Mouse (Mus musculus): ENCODE results near the gene Bcl2l10. TPM values are rescaled to one million over a fixed set of nuclear protein-coding genes. Genes with fewer than 3 reads are reported as not detected.

Bcl2l10 gene
- total and polyA plus RNA-seq, 3 experiments: not detected

DNA sequence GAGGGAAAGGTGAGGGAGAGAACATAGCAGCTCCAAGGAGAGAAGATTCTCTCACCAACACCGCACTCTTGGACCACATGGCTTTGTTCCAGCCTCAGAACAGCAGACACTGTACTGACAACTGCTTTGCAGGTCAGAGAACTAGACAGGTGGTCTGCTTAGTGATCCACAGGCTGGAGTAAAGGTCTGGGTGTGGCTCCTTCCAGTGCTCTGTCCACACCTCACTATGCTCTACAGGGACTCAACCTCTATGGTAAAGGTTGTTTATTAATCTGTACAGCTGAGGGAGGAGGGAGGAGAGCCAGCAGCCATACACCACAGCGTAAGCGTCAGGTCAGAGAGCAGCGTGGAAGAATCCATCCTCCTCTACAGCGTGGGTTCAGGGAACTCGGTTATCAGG, 48.4 kb downstream of the Bcl2l10 start:
- H3K9ac ChIP-seq (ENCODE audit: insufficient read depth, low read depth): no peak overlapping the region
- H3K4me3 ChIP-seq (replicated peaks in 1 of 3; ENCODE audit: low read depth in 2 of 3, low read length in 2 of 3, poor library complexity in 1 of 3): no peak overlapping the region
- H3K4me2 ChIP-seq (ENCODE audit: insufficient read depth, low read depth, poor library complexity, severe bottlenecking): no peak overlapping the region
- peaks cover 53 to 86% of the 10 kb centered on the region in 2 experiments for H3K36me3 ChIP-seq (replicated peaks in 1 of 2; ENCODE audit: control insufficient read depth in 1 of 2, insufficient read depth in 1 of 2, low read length in 1 of 2)
- dilution Hi-C loops (cut with MboI; ENCODE audit: extremely low pct_ligation_motif_present, extremely low pct_unique_long_range_greater_than_20kb, low sequenced_read_pairs) (no loop called here), in situ Hi-C loops (cut with MboI; ENCODE audit: low pct_ligation_motif_present, low pct_unique_long_range_greater_than_20kb, low sequenced_read_pairs) (no loop called here)
- no peaks in the 10 kb centered on the region for H3K27me3 ChIP-seq (replicated peaks)
- no peak for DNase-seq (ENCODE audit: extremely low read depth)
- TF ChIP-seq MEF2A (IDR thresholded peaks at IDR 0.05; ENCODE audit: borderline replicate concordance, low read depth, low read length): no peak
- TF ChIP-seq GABPA (IDR thresholded peaks at IDR 0.05; ENCODE audit: insufficient replicate concordance, low read depth, low read length): no peak
- no peak for TF ChIP-seq POLR2AphosphoS2 (IDR thresholded peaks at IDR 0.05; ENCODE audit: low read depth, low read length)
- no peak for TF ChIP-seq E2F4 (IDR thresholded peaks at IDR 0.05; ENCODE audit: insufficient replicate concordance, low read depth, low read length)
- TF ChIP-seq NELFE (IDR thresholded peaks at IDR 0.05; ENCODE audit: low read depth, low read length): no peak
- TF ChIP-seq NRF1 (IDR thresholded peaks at IDR 0.05; ENCODE audit: low read depth, low read length): no peak
- TF ChIP-seq MXI1 (IDR thresholded peaks at IDR 0.05; ENCODE audit: low read depth, low read length): no peak
- TF ChIP-seq TCF12 (IDR thresholded peaks at IDR 0.05; ENCODE audit: low read depth, low read length): no peak
- no peak for TF ChIP-seq HCFC1 (IDR thresholded peaks at IDR 0.05; ENCODE audit: low read depth, low read length)
- TF ChIP-seq MAZ (IDR thresholded peaks at IDR 0.05; ENCODE audit: low read depth, low read length): no peak
- TF ChIP-seq BHLHE40 (IDR thresholded peaks at IDR 0.05; ENCODE audit: low read depth, low read length): no peak
- TF ChIP-seq CHD1 (IDR thresholded peaks at IDR 0.05; ENCODE audit: low read depth, low read length): no peak
- no peak for TF ChIP-seq ETS1 (conservative IDR thresholded peaks at IDR 0.05; ENCODE audit: low read depth, low read length)
- no peak for TF ChIP-seq ELF1 (IDR thresholded peaks at IDR 0.05; ENCODE audit: low read depth, low read length)
- TF ChIP-seq SIN3A (IDR thresholded peaks at IDR 0.05; ENCODE audit: low read length): no peak
- TF ChIP-seq POLR2A (IDR thresholded peaks at IDR 0.05; ENCODE audit: low read depth, low read length): no peak
- no peak for TF ChIP-seq CHD2 (IDR thresholded peaks at IDR 0.05; ENCODE audit: low read length)
- no peak for TF ChIP-seq EP300 (IDR thresholded peaks at IDR 0.05; ENCODE audit: low read length)
- no peak for TF ChIP-seq ZMIZ1 (IDR thresholded peaks at IDR 0.05; ENCODE audit: low read depth, low read length)
- H3K4me1 ChIP-seq (ENCODE audit: control insufficient read depth in 1 of 2, insufficient read depth in 2 of 2): peaks cover 0 to 9% of the 10 kb centered on the region in 2 experiments; a peak in 2 of 4 replicates
- H3K27ac ChIP-seq (ENCODE audit: insufficient read depth, low read depth): no peak overlapping the region
- H3K9me3 ChIP-seq (replicated peaks; ENCODE audit: low read length): no peaks in the 10 kb centered on the region
- H3K79me2 ChIP-seq (replicated peaks; ENCODE audit: control insufficient read depth, extremely low read depth, insufficient read depth, poor library complexity, severe bottlenecking): peaks cover 45% of the 10 kb centered on the region

DNA sequence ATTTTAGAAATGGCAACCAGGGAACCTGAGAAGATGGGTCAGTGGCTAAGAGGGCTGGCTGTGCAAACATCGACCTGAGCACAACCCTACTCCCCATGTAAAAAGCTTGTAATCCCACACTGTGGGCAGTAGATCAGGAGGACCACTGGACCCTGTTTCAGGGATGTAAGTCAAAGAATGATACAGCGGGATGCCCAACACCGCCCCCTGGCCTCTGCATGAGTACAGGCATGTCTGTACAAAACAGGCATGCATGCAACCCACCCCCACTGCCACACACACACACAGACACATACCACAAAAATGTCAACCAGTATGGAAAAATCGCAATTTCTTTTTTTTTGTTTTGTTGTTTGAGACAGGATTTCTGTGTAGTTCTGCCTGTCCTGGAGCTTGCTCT, 51.5 kb downstream of the Bcl2l10 start:
- dilution Hi-C loops (cut with MboI; ENCODE audit: extremely low pct_ligation_motif_present, extremely low pct_unique_long_range_greater_than_20kb, low sequenced_read_pairs): no loop called here
- Histone ChIP-seq H3K27ac (ENCODE audit: insufficient read depth, low read depth) (no peak overlapping the region), H3K4me3 (replicated peaks in 1 of 3; ENCODE audit: low read depth in 2 of 3, low read length in 2 of 3, poor library complexity in 1 of 3) (no peak overlapping the region), H3K9me3 (replicated peaks; ENCODE audit: low read length) (no peaks in the 10 kb centered on the region), H3K9ac (ENCODE audit: insufficient read depth, low read depth) (no peak overlapping the region), H3K79me2 (replicated peaks; ENCODE audit: control insufficient read depth, extremely low read depth, insufficient read depth, poor library complexity, severe bottlenecking) (peaks cover 74% of the 10 kb centered on the region), H3K4me2 (ENCODE audit: insufficient read depth, low read depth, poor library complexity, severe bottlenecking) (no peak overlapping the region), H3K27me3 (replicated peaks) (no peaks in the 10 kb centered on the region), H3K4me1 (ENCODE audit: control insufficient read depth in 1 of 2, insufficient read depth in 2 of 2) (peaks cover 3 to 34% of the 10 kb centered on the region in 2 experiments), H3K36me3 (replicated peaks in 1 of 2; ENCODE audit: control insufficient read depth in 1 of 2, insufficient read depth in 1 of 2, low read length in 1 of 2) (peaks cover 31 to 73% of the 10 kb centered on the region in 2 experiments)
- DNase-seq (ENCODE audit: extremely low read depth): no peak
- in situ Hi-C loops (cut with MboI; ENCODE audit: low pct_ligation_motif_present, low pct_unique_long_range_greater_than_20kb, low sequenced_read_pairs): no loop called here
- TF ChIP-seq MXI1 (IDR thresholded peaks at IDR 0.05; ENCODE audit: low read depth, low read length) (no peak), SMC3 (IDR thresholded peaks at IDR 0.05; ENCODE audit: low read depth, low read length) (peak; percentile 20; the same call in 1 of the 2 replicates), ZC3H11A (IDR thresholded peaks at IDR 0.05; ENCODE audit: low read depth, low read length) (no peak), USF2 (conservative IDR thresholded peaks at IDR 0.05; ENCODE audit: low read depth, low read length) (no peak), CTCF (conservative IDR thresholded peaks at IDR 0.05 in 1 of 2, IDR thresholded peaks at IDR 0.05 in 1 of 2; ENCODE audit: low read depth in 2 of 2, low read length in 2 of 2) (peak in 1 of 2 experiments; percentile 39; a peak in 2 of 4 replicates), POLR2AphosphoS2 (IDR thresholded peaks at IDR 0.05; ENCODE audit: low read depth, low read length) (no peak)
